Mouse (Mus musculus): ENCODE data around the gene Snrpg. TPM values are rescaled to one million over a fixed set of nuclear protein-coding genes. Genes with fewer than 3 reads are reported as not detected.

Snrpg gene
- 392 TPM for polyA plus RNA-seq (2017; shearing (Covaris generic))

GRCm38 (mm10) chr6:86370764-86371339 lies at the start of gene Snrpg:
Snrpg (plus strand) TSS chr6:86371304.

GRCm38 (mm10) chr6:86365371-86366124 lies 5.6 kb upstream of the Snrpg start, which contains the start of gene Fam136a:
Fam136a (plus strand) TSS chr6:86365646.

GRCm38 (mm10) chr6:86396581-86397256 lies 25.6 kb downstream of the Snrpg start, which contains the start of gene Pcyox1:
Pcyox1 (minus strand) TSS chr6:86397154.

GRCm38 (mm10) chr6:86404100-86404861 lies 33.2 kb downstream of the Snrpg start, which contains the start of gene Tia1:
Tia1 (plus strand) TSS chr6:86404219.

GRCm38 (mm10) chr6:86426358-86426757 lies 55.3 kb downstream of the Snrpg start, which contains the start of gene Gm44790:
Gm44790 (plus strand) TSS chr6:86426658.

Other genes with a start within 250 kb of the Snrpg start
- not detected for gene Tgfa, start 176.1 kb upstream of the Snrpg start, polyA plus RNA-seq (2017; shearing (Covaris generic))
- gene Fam136a, start 5.7 kb upstream of the Snrpg start, polyA plus RNA-seq (2017; shearing (Covaris generic)): 27.4 TPM
- 8.3 TPM for gene Pcyox1, start 25.9 kb downstream of the Snrpg start, polyA plus RNA-seq (2017; shearing (Covaris generic))
- gene Tia1, start 32.9 kb downstream of the Snrpg start, polyA plus RNA-seq (2017; shearing (Covaris generic)): 97.0 TPM
- gene Gm44790, start 55.4 kb downstream of the Snrpg start, polyA plus RNA-seq (2017; shearing (Covaris generic)): not detected
- 60.0 TPM for gene C87436, start 67.1 kb downstream of the Snrpg start, polyA plus RNA-seq (2017; shearing (Covaris generic))
- 353 TPM for gene Pcbp1, start 155.0 kb downstream of the Snrpg start, polyA plus RNA-seq (2017; shearing (Covaris generic))

All from naive thymus-derived CD4-positive, alpha-beta T cell, adult 5 months (primary cell).